In genomic region chr6:141404649-141405048, GRCm38 (mm10) we compare ENCODE assay signal across 16 mouse cellular contexts.
"Had no signal": no experiment of that assay in that cellular context is flagged by ENCODE, and none has a peak within 500 bp of the region (broad histone marks: within the 10 kb centered on the region; RNA-seq: fewer than 3 reads in every experiment).

No protein-coding gene starts in this region.

- H3K9me3 ChIP-seq: kidney, embryonic 15.5 days; limb, embryonic 12.5 days; midbrain, embryonic 10.5 days; stomach, embryonic 15.5 days had no signal

- H3K4me2 ChIP-seq: kidney, embryonic 15.5 days; limb, embryonic 12.5 days; stomach, embryonic 15.5 days had no signal

- H3K36me3 ChIP-seq: kidney, embryonic 15.5 days; limb, embryonic 12.5 days; midbrain, embryonic 10.5 days; stomach, embryonic 15.5 days had no signal

- DNase-seq: kidney, adult 11 months; layer of hippocampus, adult 9-11 months; layer of hippocampus, postnatal 36 days; lung, adult 18-20 months; lung, postnatal 36 days; right cerebral cortex, postnatal 4 days; spleen, adult 18-20 months; thymus, adult 2 months; thymus, postnatal 25 days had no signal

- H3K4me1 ChIP-seq: stomach, embryonic 15.5 days had no signal

- H3K27me3 ChIP-seq: kidney, embryonic 15.5 days; limb, embryonic 12.5 days; stomach, embryonic 15.5 days had no signal

- ATAC-seq: lung, postnatal 0 days; midbrain, embryonic 16.5 days had no signal

- H3K27ac ChIP-seq: kidney, embryonic 15.5 days; limb, embryonic 12.5 days; liver, embryonic 14.5 days; midbrain, embryonic 10.5 days; stomach, embryonic 15.5 days had no signal

- H3K4me3 ChIP-seq: kidney, embryonic 15.5 days; limb, embryonic 12.5 days; midbrain, embryonic 10.5 days; stomach, embryonic 15.5 days had no signal

- H3K9ac ChIP-seq: kidney, embryonic 15.5 days; limb, embryonic 12.5 days; liver, embryonic 14.5 days; stomach, embryonic 15.5 days had no signal
